Mouse (Mus musculus) limb, embryonic 12.5 days (tissue): ENCODE data around the gene Islr2. TPM values are rescaled to one million over a fixed set of nuclear protein-coding genes. Genes with fewer than 3 reads are reported as not detected.

Experiments used
- ATAC-seq: fragments of 200-750 bp; cut with Nextera tagmentation; 2 replicates; pipeline ENCODE4 v1.8.0; 2017; ENCODE audit warnings: low read depth, moderate TSS enrichment; ENCODE audit not compliant: insufficient number of reproducible peaks, insufficient read depth, low FRiP score, low TSS enrichment
- H3K27ac ChIP-seq: fragments of 300-500 bp; sonication (generic); 2 replicates; pipeline ENCODE4 v1.5.1; 2016; ENCODE audit warnings: mild to moderate bottlenecking, moderate library complexity
- H3K27me3 ChIP-seq: fragments of 300-500 bp; sonication (generic); 2 replicates; pipeline ENCODE4 v1.6.1; 2016; ENCODE audit warnings: mild to moderate bottlenecking, moderate library complexity
- H3K36me3 ChIP-seq: fragments of 300-500 bp; sonication (generic); 2 replicates; pipeline ENCODE4 v1.6.1; 2016; ENCODE audit warnings: mild to moderate bottlenecking, moderate library complexity
- H3K4me1 ChIP-seq: fragments of 300-500 bp; sonication (generic); replicated peaks from 2 replicates; pipeline ENCODE4 v1.6.1; 2016
- H3K4me2 ChIP-seq: fragments of 300-500 bp; sonication (generic); 2 replicates; pipeline ENCODE4 v1.6.1; 2016; ENCODE audit warnings: mild to moderate bottlenecking, moderate library complexity
- H3K4me3 ChIP-seq: fragments of 300-500 bp; sonication (generic); replicated peaks from 2 replicates; pipeline ENCODE4 v1.5.1; 2016; ENCODE audit warnings: mild to moderate bottlenecking
- H3K9ac ChIP-seq: fragments of 300-500 bp; sonication (generic); replicated peaks from 2 replicates; pipeline ENCODE4 v1.6.1; 2016; ENCODE audit warnings: mild to moderate bottlenecking, moderate library complexity
- H3K9me3 ChIP-seq: fragments of 300-500 bp; sonication (generic); 2 replicates; pipeline ENCODE4 v1.6.1; 2016; ENCODE audit warnings: mild to moderate bottlenecking, moderate library complexity
- WGBS: fragments of 180-500 bp; shearing (Covaris S2); methylation state at CpG from one replicate; pipeline ENCODE4 v1.1.7; 2016; 5-methylcytosine and 5-hydroxymethylcytosine counted together
- polyA plus RNA-seq: library from polyadenylated mRNA; unstranded; fragments of >200 nt; fragmentation: Nextera tagmentation; extraction: Ambion mirVana; gene quantifications from 2 replicates; pipeline ENCODE4 v1.2.1, GENCODE M21; 2016

The Islr2 gene
- polyA plus RNA-seq, 1 experiment from 2014 or later: 1.8 TPM

DNA sequence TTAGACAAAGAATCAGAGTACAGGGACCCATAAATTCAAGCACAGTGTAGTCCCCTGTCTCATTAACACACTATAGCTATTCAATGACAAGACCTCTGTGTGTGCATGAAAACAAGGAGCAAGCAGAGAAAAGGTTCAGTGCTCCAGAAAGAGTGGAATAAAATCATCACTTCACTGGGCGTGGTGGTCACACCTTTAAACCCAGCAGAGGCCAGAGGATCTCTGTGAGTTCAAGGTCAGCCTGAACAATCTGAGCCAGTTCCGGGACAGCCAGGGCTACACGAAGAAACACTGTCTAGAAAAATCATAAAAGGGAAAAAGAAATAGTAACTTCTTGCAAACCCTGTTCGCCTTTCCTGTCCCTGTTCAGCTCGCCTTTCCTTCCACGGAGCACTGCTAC lies 39.6 kb upstream of the Islr2 start:
- no peaks in the 10 kb centered on the region for H3K27me3 ChIP-seq
- H3K36me3 ChIP-seq: peaks cover 14% of the 10 kb centered on the region; the same call in 1 of the 2 replicates
- peaks cover 52% of the 10 kb centered on the region for H3K4me1 ChIP-seq
- no peak overlapping the region for H3K9ac ChIP-seq
- no peak overlapping the region for H3K4me3 ChIP-seq
- no peak for ATAC-seq
- no peak overlapping the region for H3K4me2 ChIP-seq
- no peaks in the 10 kb centered on the region for H3K9me3 ChIP-seq
- no peak overlapping the region for H3K27ac ChIP-seq
- WGBS: 89% methylated on average over 6 of the region's 6 CpGs

- Histone ChIP-seq H3K36me3 (peaks cover 15% of the 10 kb centered on the region; the same call in 1 of the 2 replicates), H3K9ac (no peak overlapping the region), H3K27ac (peak overlapping the region; percentile 68; the same call in 1 of the 2 replicates), H3K4me3 (no peak overlapping the region), H3K27me3 (no peaks in the 10 kb centered on the region), H3K4me2 (0 out of 2 replicates have a peak overlapping the region, but pooled peaks have one; percentile 3), H3K4me1 (peaks cover 43% of the 10 kb centered on the region), H3K9me3 (no peaks in the 10 kb centered on the region)
- WGBS: 74% methylated on average over 5 of the region's 5 CpGs
- no peak for ATAC-seq
These were observed 38.6 kb upstream of the Islr2 start for GRCm38 (mm10) chr9:58242696-58243095.

DNA sequence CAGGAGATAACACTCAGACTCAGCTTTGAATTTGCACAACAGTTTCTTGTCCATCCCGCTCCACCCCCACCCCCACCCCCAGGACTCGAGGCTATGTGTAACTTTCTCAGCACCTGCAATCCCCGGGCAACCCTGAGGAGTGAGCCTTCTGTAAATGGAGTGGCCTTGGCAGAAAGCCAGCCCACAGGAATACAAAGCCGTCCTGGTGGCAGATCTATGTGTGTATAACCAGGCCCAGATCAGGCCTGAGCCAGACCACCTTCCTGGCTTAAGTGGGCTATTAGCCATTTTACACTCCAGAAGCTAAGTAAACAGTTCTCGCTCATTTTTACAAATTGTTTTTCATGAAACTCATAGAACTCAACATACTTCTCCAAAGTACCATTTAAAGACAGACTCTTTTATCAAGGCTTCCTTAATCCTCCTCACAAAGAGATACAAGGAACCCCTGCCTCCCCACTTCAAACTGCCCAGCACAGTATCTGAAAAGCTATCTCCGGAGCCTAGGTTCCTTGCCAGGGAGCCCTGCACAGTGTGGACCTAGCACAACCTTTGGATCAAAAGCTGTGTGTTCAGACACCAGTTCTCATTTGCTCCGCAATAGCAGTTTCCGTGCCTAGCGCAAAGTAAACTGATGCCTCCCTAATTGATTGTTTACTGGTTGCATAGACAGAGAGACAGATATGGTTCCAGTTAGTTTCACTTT lies 37.8 kb upstream of the Islr2 start:
- 41% methylated on average over 9 of the region's 9 CpGs for WGBS
- H3K36me3 ChIP-seq: peaks cover 15% of the 10 kb centered on the region; the same call in 1 of the 2 replicates
- H3K27ac ChIP-seq: peak overlapping the region; percentile 68
- peak; percentile 90 for ATAC-seq
- no peak overlapping the region for H3K4me3 ChIP-seq
- H3K9ac ChIP-seq: no peak overlapping the region
- H3K4me1 ChIP-seq: peaks cover 36% of the 10 kb centered on the region
- H3K4me2 ChIP-seq: peak overlapping the region; percentile 3; the same call in 1 of the 2 replicates
- no peaks in the 10 kb centered on the region for H3K9me3 ChIP-seq
- H3K27me3 ChIP-seq: no peaks in the 10 kb centered on the region

GRCm38 (mm10) chr9:58234502-58235015 lies 30.4 kb upstream of the Islr2 start:
- peaks cover 55% of the 10 kb centered on the region for H3K36me3 ChIP-seq
- ATAC-seq: no peak

GRCm38 (mm10) chr9:58232374-58232773 lies 28.3 kb upstream of the Islr2 start:
- 61% methylated on average over 5 of the region's 5 CpGs for WGBS
- Histone ChIP-seq H3K4me1 (peaks cover 16% of the 10 kb centered on the region), H3K27me3 (no peaks in the 10 kb centered on the region), H3K4me3 (no peak overlapping the region), H3K36me3 (peaks cover 74% of the 10 kb centered on the region), H3K9me3 (no peaks in the 10 kb centered on the region), H3K4me2 (no peak overlapping the region), H3K27ac (peak overlapping the region; percentile 72), H3K9ac (no peak overlapping the region)
- no peak for ATAC-seq

More at GRCm38 (mm10) chr9:58234502-58235015, 30.4 kb upstream of the Islr2 start:
- H3K4me1 ChIP-seq: peaks cover 16% of the 10 kb centered on the region
- H3K27ac ChIP-seq: no peak overlapping the region
- no peaks in the 10 kb centered on the region for H3K9me3 ChIP-seq
- no peaks in the 10 kb centered on the region for H3K27me3 ChIP-seq
- 97% methylated on average over 28 of the region's 28 CpGs for WGBS
- no peak overlapping the region for H3K4me2 ChIP-seq
- no peak overlapping the region for H3K9ac ChIP-seq
- H3K4me3 ChIP-seq: no peak overlapping the region

DNA sequence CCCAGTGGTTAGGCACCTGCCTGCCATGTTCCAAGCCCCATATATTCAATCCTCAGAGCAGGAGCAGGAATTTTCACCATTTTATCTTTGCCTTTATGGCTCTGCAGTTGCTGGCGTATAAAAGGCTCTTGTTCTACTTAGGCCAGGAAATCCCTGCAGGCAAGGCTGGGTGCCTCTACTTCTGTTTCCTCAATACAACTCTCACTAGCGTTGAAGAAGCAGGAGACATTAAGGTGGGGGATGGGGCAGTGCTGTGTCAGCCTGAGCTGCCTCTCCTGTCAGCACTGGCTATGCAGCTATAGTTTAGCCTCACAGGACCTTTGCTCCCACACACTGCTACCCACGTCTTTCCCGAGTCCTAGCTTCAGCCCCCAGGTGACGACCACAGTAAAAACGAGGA lies 27.6 kb upstream of the Islr2 start:
- ATAC-seq: 0 out of 2 replicates have a peak, but pooled peaks have one; percentile 20
- H3K36me3 ChIP-seq: peaks cover 79% of the 10 kb centered on the region
- H3K9me3 ChIP-seq: no peaks in the 10 kb centered on the region
- H3K27ac ChIP-seq: peak overlapping the region; percentile 72
- H3K27me3 ChIP-seq: no peaks in the 10 kb centered on the region
- H3K4me1 ChIP-seq: peaks cover 16% of the 10 kb centered on the region
- H3K4me2 ChIP-seq: no peak overlapping the region
- H3K4me3 ChIP-seq: no peak overlapping the region
- 49% methylated on average over 6 of the region's 6 CpGs for WGBS
- H3K9ac ChIP-seq: no peak overlapping the region

DNA sequence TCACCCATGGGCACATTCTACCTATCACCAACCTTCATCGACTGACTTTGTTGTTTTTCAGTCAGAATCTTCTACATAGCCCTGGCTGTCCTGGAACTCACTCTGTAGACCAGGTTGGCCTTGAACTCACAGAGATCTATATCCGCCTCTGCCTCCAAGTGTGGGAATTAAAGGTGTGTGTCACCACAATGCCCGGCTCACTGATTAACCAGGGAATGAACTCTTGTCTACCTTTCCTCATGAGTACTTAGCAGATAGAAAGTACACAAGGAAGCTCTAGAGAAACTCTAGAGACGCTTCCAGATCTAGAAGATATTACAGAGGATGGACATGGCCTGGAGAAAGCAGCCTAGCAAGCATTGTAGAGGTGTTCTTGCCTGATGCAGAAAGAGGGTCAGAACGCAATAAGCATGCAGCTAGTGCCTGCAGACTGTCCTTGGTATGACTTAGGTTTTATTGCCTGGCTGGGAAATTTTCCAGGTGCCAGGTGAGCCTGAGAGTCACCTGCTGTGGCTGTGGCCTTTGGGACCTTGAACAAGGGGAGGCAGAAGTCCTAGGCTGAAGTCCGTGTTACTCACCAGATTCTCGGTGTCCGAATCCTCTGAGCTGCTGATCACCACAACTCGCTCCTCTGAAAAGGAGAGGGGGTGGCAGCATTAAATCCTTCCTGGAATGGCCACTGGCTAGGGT lies 24.8 kb upstream of the Islr2 start:
- Histone ChIP-seq H3K9me3 (no peaks in the 10 kb centered on the region), H3K36me3 (peaks cover 91% of the 10 kb centered on the region), H3K27ac (no peak overlapping the region), H3K4me3 (no peak overlapping the region), H3K9ac (no peak overlapping the region), H3K4me1 (peaks cover 16% of the 10 kb centered on the region), H3K27me3 (no peaks in the 10 kb centered on the region), H3K4me2 (no peak overlapping the region)
- no peak for ATAC-seq
- 92% methylated on average over 9 of the region's 9 CpGs for WGBS

- H3K4me3 ChIP-seq: no peak overlapping the region
- peaks cover 86% of the 10 kb centered on the region for H3K36me3 ChIP-seq
- 63% methylated on average over 9 of the region's 9 CpGs for WGBS
These were observed 22.1 kb upstream of the Islr2 start for GRCm38 (mm10) chr9:58225915-58226913.

GRCm38 (mm10) chr9:58224356-58224755 lies 20.2 kb upstream of the Islr2 start:
- H3K4me3 ChIP-seq: no peak overlapping the region
- peaks cover 87% of the 10 kb centered on the region for H3K36me3 ChIP-seq
- H3K27ac ChIP-seq: no peak overlapping the region
- H3K9me3 ChIP-seq: no peaks in the 10 kb centered on the region
- 90% methylated on average over 2 of the region's 2 CpGs for WGBS
- H3K4me2 ChIP-seq: no peak overlapping the region
- no peaks in the 10 kb centered on the region for H3K27me3 ChIP-seq
- ATAC-seq: no peak
- no peak overlapping the region for H3K9ac ChIP-seq
- 0 out of 2 replicates have a peak, but pooled peaks cover 2% of the 10 kb centered on the region for H3K4me1 ChIP-seq

More at GRCm38 (mm10) chr9:58225915-58226913, 22.1 kb upstream of the Islr2 start:
- Histone ChIP-seq H3K4me2 (no peak overlapping the region), H3K27me3 (no peaks in the 10 kb centered on the region), H3K4me1 (no peaks in the 10 kb centered on the region), H3K9ac (no peak overlapping the region), H3K9me3 (no peaks in the 10 kb centered on the region), H3K27ac (no peak overlapping the region)
- ATAC-seq: no peak

GRCm38 (mm10) chr9:58220218-58220903 lies 16.2 kb upstream of the Islr2 start:
- Histone ChIP-seq H3K9me3 (no peaks in the 10 kb centered on the region), H3K36me3 (peaks cover 57% of the 10 kb centered on the region), H3K4me1 (peaks cover 6% of the 10 kb centered on the region; the same call in 1 of the 2 replicates), H3K27ac (no peak overlapping the region), H3K4me3 (no peak overlapping the region), H3K4me2 (no peak overlapping the region), H3K9ac (no peak overlapping the region), H3K27me3 (no peaks in the 10 kb centered on the region)
- 69% methylated on average over 24 of the region's 24 CpGs for WGBS
- no peak for ATAC-seq
